Mouse (Mus musculus): ENCODE measurements around the gene Nptn.

DNA sequence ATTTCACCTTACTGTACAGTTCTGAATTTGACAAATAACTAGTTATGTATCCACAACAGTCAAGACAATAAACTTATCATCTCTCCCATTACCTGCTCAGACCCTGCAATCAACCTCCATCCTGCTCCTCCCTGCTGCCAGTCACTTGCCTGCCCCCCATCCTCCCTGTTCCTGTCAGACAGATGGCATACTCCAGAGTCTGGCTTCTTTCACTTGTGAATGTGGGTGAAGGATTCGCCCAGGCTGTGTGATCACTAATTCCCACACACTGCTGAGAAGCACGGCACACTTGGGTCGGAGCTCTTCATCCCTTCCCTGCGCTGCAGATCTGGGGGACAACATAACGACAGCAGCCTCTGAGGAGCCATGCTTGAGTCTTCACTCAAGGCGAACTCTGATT is 100.1 kb downstream of the Nptn start:
- TF ChIP-seq CTCF (conservative IDR thresholded peaks at IDR 0.05; ENCODE audit: low read length) (no peak), NANOG (IDR thresholded peaks at IDR 0.05; ENCODE audit: borderline replicate concordance, low read length) (no peak)
